Mouse (Mus musculus) hindbrain, embryonic 11.5 days (tissue): ENCODE results near the gene Ntmt1. TPM values are rescaled to one million over a fixed set of nuclear protein-coding genes. Genes with fewer than 3 reads are reported as not detected.

Source experiments
- ATAC-seq: fragments of 200-750 bp; cut with Nextera tagmentation; 2 replicates; pipeline ENCODE4 v1.8.0; 2017; ENCODE audit warnings: mild to moderate bottlenecking, moderate TSS enrichment, moderate library complexity; ENCODE audit not compliant: low FRiP score
- DNase-seq: peaks from one replicate; pipeline ENCODE4 v3.0.0-alpha.2; 2015; ENCODE audit warnings: low spot score
- H3K27ac ChIP-seq: fragments of 300-500 bp; sonication (generic); 2 replicates; pipeline ENCODE4 v1.5.1; 2014; ENCODE audit warnings: mild to moderate bottlenecking, low read depth, low read length
- H3K27me3 ChIP-seq: fragments of 300-500 bp; sonication (generic); 2 replicates; pipeline ENCODE4 v1.6.1; 2014; ENCODE audit warnings: mild to moderate bottlenecking, low read length, moderate library complexity, mixed read lengths; ENCODE audit not compliant: control insufficient read depth, insufficient read depth
- H3K36me3 ChIP-seq: fragments of 300-500 bp; sonication (generic); 2 replicates; pipeline ENCODE4 v1.6.1; 2014; ENCODE audit warnings: mild to moderate bottlenecking, low read length, moderate library complexity, mixed read lengths; ENCODE audit not compliant: control insufficient read depth, insufficient read depth
- H3K4me1 ChIP-seq: fragments of 300-500 bp; sonication (generic); replicated peaks from 2 replicates; pipeline ENCODE4 v1.6.1; 2014; ENCODE audit warnings: low read length, mixed read lengths; ENCODE audit not compliant: control insufficient read depth, insufficient read depth
- H3K4me2 ChIP-seq: fragments of 300-500 bp; sonication (generic); replicated peaks from 2 replicates; pipeline ENCODE4 v1.6.1; 2014; ENCODE audit warnings: mild to moderate bottlenecking, low read depth, low read length
- H3K4me3 ChIP-seq: fragments of 300-500 bp; sonication (generic); 2 replicates; pipeline ENCODE4 v1.5.1; 2014; ENCODE audit warnings: low read depth, low read length
- H3K9ac ChIP-seq: fragments of 300-500 bp; sonication (generic); 2 replicates; pipeline ENCODE4 v1.6.1; 2014; ENCODE audit warnings: low read depth, low read length
- H3K9me3 ChIP-seq: fragments of 300-500 bp; sonication (generic); 2 replicates; pipeline ENCODE4 v1.6.1; 2016; ENCODE audit warnings: low read length; ENCODE audit not compliant: control insufficient read depth
- WGBS: fragments of 180-500 bp; shearing (Covaris S2); extraction: QIAGEN DNeasy Blood & Tissue Kit; methylation state at CpG from one replicate; pipeline ENCODE4 v1.1.7; 2014; 5-methylcytosine and 5-hydroxymethylcytosine counted together
- polyA plus RNA-seq: library from polyadenylated mRNA; unstranded; fragments of >200 nt; fragmentation: Nextera tagmentation; extraction: Ambion mirVana; gene quantifications from 2 replicates; pipeline ENCODE4 v1.2.1, GENCODE M21; 2014

Ntmt1 gene
- polyA plus RNA-seq, 1 experiment from 2014 or later, result 108 TPM

DNA sequence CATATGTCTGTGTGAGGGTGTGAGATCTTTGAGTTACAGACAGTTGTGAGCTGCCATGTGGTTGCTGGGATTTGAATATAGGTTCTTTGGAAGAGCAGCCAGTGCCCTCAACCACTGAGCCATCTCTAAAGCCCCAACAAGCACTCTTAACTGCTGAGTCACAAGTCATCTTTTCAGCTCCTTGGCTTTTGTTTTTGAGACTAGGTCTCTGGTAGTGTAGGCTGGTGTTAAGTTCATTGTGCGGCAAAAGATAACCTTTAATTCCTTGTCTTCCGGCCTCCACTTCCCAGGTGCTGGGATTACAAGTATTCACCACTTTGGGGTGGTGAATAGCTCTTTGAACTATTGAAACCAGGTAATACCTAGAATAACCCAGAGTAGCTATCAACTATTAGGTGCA is 1.6 kb upstream of the Ntmt1 start:
- 94% methylated on average over 2 of the region's 2 CpGs for WGBS
- Histone ChIP-seq H3K4me1 (peaks cover 12% of the 10 kb centered on the region), H3K9me3 (no peaks in the 10 kb centered on the region), H3K4me2 (no peak overlapping the region), H3K36me3 (no peaks in the 10 kb centered on the region), H3K9ac (no peak overlapping the region), H3K27me3 (peaks cover 15% of the 10 kb centered on the region), H3K4me3 (no peak overlapping the region), H3K27ac (no peak overlapping the region)
- ATAC-seq (no peak), DNase-seq (no peak)

- ATAC-seq (no peak; the same call in 1 of the 2 replicates), DNase-seq (no peak)
- peak overlapping the region; percentile 85 for H3K27ac ChIP-seq
- peak overlapping the region; percentile 2 for H3K9ac ChIP-seq
- no peaks in the 10 kb centered on the region for H3K36me3 ChIP-seq
- peak overlapping the region; percentile 94 for H3K4me2 ChIP-seq
- H3K9me3 ChIP-seq, result no peaks in the 10 kb centered on the region
- H3K4me1 ChIP-seq, result peaks cover 4% of the 10 kb centered on the region
- WGBS, result 6% methylated on average over 27 of the region's 28 CpGs
- H3K4me3 ChIP-seq, result peak overlapping the region; percentile 85
- peaks cover 4% of the 10 kb centered on the region; the same call in 1 of the 2 replicates for H3K27me3 ChIP-seq
These were observed 429 bp upstream of the Ntmt1 start for GRCm38 (mm10) chr2:30807147-30807647.

DNA sequence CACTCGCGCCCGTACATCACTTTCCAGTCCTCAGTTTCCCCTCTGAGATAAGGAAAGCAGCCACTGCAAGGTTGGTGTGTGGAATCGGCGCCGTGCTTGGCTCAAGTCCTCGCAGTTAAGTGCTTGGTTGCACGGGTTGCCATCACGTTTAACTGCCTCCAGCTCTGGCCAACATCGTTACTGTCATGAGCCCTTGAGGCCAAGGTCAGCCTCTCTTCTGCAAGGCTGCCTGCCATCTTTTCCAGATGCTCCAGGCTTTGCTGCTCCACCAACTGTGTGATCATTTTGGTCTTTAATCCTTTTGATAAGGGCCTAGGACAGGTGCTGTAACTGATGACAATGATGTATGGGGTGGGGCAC is 650 bp downstream of the Ntmt1 start:
- Histone ChIP-seq H3K9ac (peak overlapping the region; percentile 91), H3K9me3 (no peaks in the 10 kb centered on the region), H3K4me1 (peaks cover 4% of the 10 kb centered on the region), H3K4me2 (peak overlapping the region; percentile 94), H3K36me3 (no peaks in the 10 kb centered on the region), H3K27ac (peak overlapping the region; percentile 85; the same call in 1 of the 2 replicates), H3K4me3 (peak overlapping the region; percentile 85), H3K27me3 (0 out of 2 replicates have a peak, but pooled peaks cover 3% of the 10 kb centered on the region)
- no peak; the same call in 1 of the 2 replicates for ATAC-seq
- WGBS, result 7% methylated on average over 10 of the region's 10 CpGs
- no peak for DNase-seq

GRCm38 (mm10) chr2:30809503-30809902 is 1.9 kb downstream of the Ntmt1 start:
- Histone ChIP-seq H3K36me3 (peaks cover 2% of the 10 kb centered on the region; the same call in 1 of the 2 replicates), H3K27ac (no peak overlapping the region), H3K9me3 (no peaks in the 10 kb centered on the region), H3K4me3 (no peak overlapping the region), H3K4me1 (peaks cover 4% of the 10 kb centered on the region), H3K9ac (no peak overlapping the region), H3K27me3 (no peaks in the 10 kb centered on the region), H3K4me2 (peak overlapping the region; percentile 32; the same call in 1 of the 2 replicates)
- 88% methylated on average over 5 of the region's 5 CpGs for WGBS
- ATAC-seq (no peak), DNase-seq (no peak)

- no peak overlapping the region for H3K27ac ChIP-seq
- no peaks in the 10 kb centered on the region for H3K27me3 ChIP-seq
- DNase-seq (no peak), ATAC-seq (no peak)
- no peak overlapping the region for H3K9ac ChIP-seq
- no peaks in the 10 kb centered on the region for H3K9me3 ChIP-seq
- H3K4me3 ChIP-seq, result no peak overlapping the region
- peaks cover 2% of the 10 kb centered on the region; the same call in 1 of the 2 replicates for H3K36me3 ChIP-seq
- no peak overlapping the region for H3K4me2 ChIP-seq
- H3K4me1 ChIP-seq, result peaks cover 4% of the 10 kb centered on the region
- 92% methylated on average over 7 of the region's 7 CpGs for WGBS
These were observed 2.9 kb downstream of the Ntmt1 start for GRCm38 (mm10) chr2:30810573-30810972.

- Histone ChIP-seq H3K4me1 (no peaks in the 10 kb centered on the region), H3K4me3 (no peak overlapping the region), H3K27ac (no peak overlapping the region), H3K4me2 (no peak overlapping the region), H3K27me3 (no peaks in the 10 kb centered on the region), H3K9me3 (no peaks in the 10 kb centered on the region), H3K9ac (no peak overlapping the region), H3K36me3 (peaks cover 13% of the 10 kb centered on the region)
- ATAC-seq, result no peak
- WGBS, result 90% methylated on average over 1 of the region's 1 CpGs
- no peak for DNase-seq
These were observed 8.8 kb downstream of the Ntmt1 start for GRCm38 (mm10) chr2:30816383-30816782.

DNA sequence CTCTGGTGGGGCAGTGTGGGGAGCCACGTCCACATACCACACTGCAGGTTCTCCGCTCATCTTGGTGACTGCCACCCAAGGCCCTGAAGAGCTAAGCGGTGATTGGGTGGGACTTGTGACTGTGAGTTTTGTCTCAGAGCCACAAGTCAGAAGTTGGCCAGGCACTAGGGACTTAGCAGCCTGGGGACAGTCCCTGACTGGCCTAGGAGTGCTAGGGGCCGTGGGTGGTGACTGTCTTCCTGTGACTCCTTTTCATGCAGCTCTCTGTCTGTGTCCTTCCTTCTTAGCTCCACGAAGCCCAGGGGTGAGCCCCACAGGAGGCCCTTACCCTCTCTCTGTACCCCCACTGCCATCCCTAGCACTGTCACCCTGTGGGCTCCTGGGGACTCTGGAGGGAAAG is 12.2 kb downstream of the Ntmt1 start:
- no peaks in the 10 kb centered on the region for H3K9me3 ChIP-seq
- no peak overlapping the region for H3K4me3 ChIP-seq
- no peak overlapping the region for H3K27ac ChIP-seq
- H3K4me2 ChIP-seq, result no peak overlapping the region
- ATAC-seq (no peak), DNase-seq (no peak)
- WGBS, result 91% methylated on average over 5 of the region's 5 CpGs
- H3K4me1 ChIP-seq, result no peaks in the 10 kb centered on the region
- H3K36me3 ChIP-seq, result peaks cover 18% of the 10 kb centered on the region
- no peaks in the 10 kb centered on the region for H3K27me3 ChIP-seq
- no peak overlapping the region for H3K9ac ChIP-seq

GRCm38 (mm10) chr2:30821073-30821472 is 13.4 kb downstream of the Ntmt1 start:
- Histone ChIP-seq H3K27ac (no peak overlapping the region), H3K9me3 (no peaks in the 10 kb centered on the region), H3K4me1 (no peaks in the 10 kb centered on the region), H3K4me2 (no peak overlapping the region), H3K27me3 (no peaks in the 10 kb centered on the region), H3K9ac (no peak overlapping the region), H3K36me3 (peaks cover 15% of the 10 kb centered on the region), H3K4me3 (no peak overlapping the region)
- DNase-seq (no peak), ATAC-seq (no peak)
- WGBS, result 96% methylated on average over 3 of the region's 3 CpGs

DNA sequence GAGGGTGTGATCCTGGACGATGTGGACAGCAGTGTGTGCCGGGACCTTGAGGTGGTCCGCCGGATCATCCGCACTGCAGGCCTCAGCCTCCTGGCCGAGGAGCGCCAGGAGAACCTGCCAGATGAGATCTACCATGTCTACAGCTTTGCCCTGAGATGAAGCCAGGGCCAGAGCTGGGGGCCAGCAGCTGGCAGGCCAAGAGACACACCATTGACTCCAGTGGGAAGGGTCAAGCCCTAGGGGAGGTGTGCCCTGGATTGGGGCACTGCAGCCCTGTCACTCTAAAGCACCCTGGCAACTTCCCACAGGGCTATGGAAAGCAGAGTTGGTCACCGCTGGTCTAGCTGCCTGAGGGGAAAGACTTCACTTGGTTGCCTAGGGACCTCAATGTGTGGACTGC is 14.8 kb downstream of the Ntmt1 start:
- Histone ChIP-seq H3K27ac (no peak overlapping the region), H3K4me2 (no peak overlapping the region), H3K4me1 (peaks cover 8% of the 10 kb centered on the region), H3K9me3 (no peaks in the 10 kb centered on the region), H3K9ac (no peak overlapping the region), H3K36me3 (peaks cover 15% of the 10 kb centered on the region), H3K27me3 (no peaks in the 10 kb centered on the region), H3K4me3 (no peak overlapping the region)
- DNase-seq (no peak), ATAC-seq (no peak)
- WGBS, result 93% methylated on average over 8 of the region's 8 CpGs
